Mouse (Mus musculus) MEL (cell line): ENCODE measurements at regions not wholly inside any gene's neighbourhood (a gene's known extent, or its start where the extent isn't known, plus 50 kb on each side); places are given as distances from the start of the nearest gene placed in this dataset.

Experiments used
- CTCF ChIP-seq, 3 experiments: IDR thresholded peaks in 2 of 3; conservative IDR thresholded peaks in 1 of 3; 2 replicates each; pipeline ENCODE4 v1.5.1; 2011 to 2012; ENCODE audit warnings: low read length in 3 of 3, low read depth in 2 of 3, mild to moderate bottlenecking in 2 of 3, improper control_type of control experiment in 1 of 3, inconsistent platforms in 1 of 3, mixed read lengths in 1 of 3, moderate library complexity in 1 of 3; ENCODE audit not compliant: control insufficient read depth in 1 of 3, insufficient read depth in 1 of 3, poor library complexity in 1 of 3, severe bottlenecking in 1 of 3
- HCFC1 ChIP-seq: IDR thresholded peaks from 2 replicates; pipeline ENCODE4 v1.6.1; 2012; ENCODE audit warnings: low read depth, mild to moderate bottlenecking, inconsistent platforms, low read length, improper control_type of control experiment, moderate library complexity
- KAT2A ChIP-seq: conservative IDR thresholded peaks from 2 replicates; pipeline ENCODE4 v1.6.1; 2012; ENCODE audit warnings: low read depth, low read length, improper control_type of control experiment, inconsistent platforms
- SMC3 ChIP-seq: IDR thresholded peaks from 2 replicates; pipeline ENCODE4 v1.6.1; 2011; ENCODE audit warnings: low read depth, low read length, improper control_type of control experiment

DNA sequence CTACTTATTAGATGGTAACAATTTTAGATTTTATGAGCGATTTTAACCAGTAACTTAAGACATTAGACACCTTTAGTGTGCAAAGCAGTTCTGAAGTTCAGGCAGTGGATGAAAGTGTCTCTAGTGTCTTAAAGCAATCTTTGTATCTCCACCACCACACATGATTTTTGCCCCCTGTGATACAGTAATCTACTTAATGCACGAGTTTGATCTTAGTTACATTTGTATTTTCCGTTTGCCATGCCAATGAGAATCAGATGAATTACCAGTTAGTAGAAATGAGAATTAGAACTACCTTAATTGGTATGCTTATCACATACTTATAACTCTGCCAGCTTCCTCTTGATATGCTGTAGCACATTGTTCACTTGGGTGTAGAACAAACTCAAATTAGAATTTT lies 99.9 kb downstream of the Gm11146 start:
- TF ChIP-seq KAT2A (no peak), CTCF (IDR thresholded peaks at IDR 0.05 in 2 of 3, conservative IDR thresholded peaks at IDR 0.05 in 1 of 3; ENCODE audit: control insufficient read depth in 1 of 3, insufficient read depth in 1 of 3, low read depth in 2 of 3, low read length in 3 of 3, poor library complexity in 1 of 3, severe bottlenecking in 1 of 3) (no peak), HCFC1 (no peak), SMC3 (no peak)
